Mouse (Mus musculus): ENCODE results near the gene Taok3. TPM values are rescaled to one million over a fixed set of nuclear protein-coding genes. Genes with fewer than 3 reads are reported as not detected.

Gene Taok3
- polyA plus RNA-seq, 1 experiment, result not detected

DNA sequence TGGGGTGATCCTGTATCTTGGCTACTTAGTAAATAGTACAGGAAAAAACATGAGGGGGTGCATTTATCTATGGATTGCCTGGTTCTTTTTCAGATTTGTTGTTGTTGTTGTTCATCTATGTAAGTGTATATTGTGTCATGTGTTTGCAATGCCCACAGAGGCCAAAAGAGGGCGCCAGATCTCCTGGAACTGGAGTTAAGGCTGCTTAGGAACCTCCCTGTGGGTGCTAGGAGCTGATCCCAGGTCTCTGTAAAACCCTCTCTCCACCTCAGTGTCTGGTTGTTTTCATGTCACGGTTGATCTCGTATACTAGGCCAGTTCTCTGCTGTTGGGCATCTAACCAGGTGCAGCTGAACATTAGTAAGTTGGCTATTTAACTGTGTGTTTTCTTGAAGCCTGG, 78.5 kb downstream of the Taok3 start:
- Histone ChIP-seq H3K27ac (ENCODE audit: insufficient read depth, low read depth, low read length) (no peak overlapping the region), H3K4me1 (ENCODE audit: control insufficient read depth, insufficient read depth, low read length) (no peaks in the 10 kb centered on the region), H3K4me3 (ENCODE audit: insufficient read depth, low read depth, low read length) (no peak overlapping the region)
- no peak for TF ChIP-seq POLR2A (IDR thresholded peaks at IDR 0.05; ENCODE audit: insufficient read depth, low read depth, low read length)
- no peak for TF ChIP-seq CTCF (IDR thresholded peaks at IDR 0.05; ENCODE audit: insufficient read depth, low read depth, low read length)
- WGBS, result 85% methylated on average over 3 of the region's 3 CpGs

GRCm38 (mm10) chr5:117207286-117207685, 87.4 kb downstream of the Taok3 start:
- TF ChIP-seq POLR2A (IDR thresholded peaks at IDR 0.05; ENCODE audit: insufficient read depth, low read depth, low read length), result no peak
- TF ChIP-seq CTCF (IDR thresholded peaks at IDR 0.05; ENCODE audit: insufficient read depth, low read depth, low read length), result no peak
- 68% methylated on average over 16 of the region's 16 CpGs for WGBS
- H3K27ac ChIP-seq (ENCODE audit: insufficient read depth, low read depth, low read length), result no peak overlapping the region
- no peak overlapping the region for H3K4me3 ChIP-seq (ENCODE audit: insufficient read depth, low read depth, low read length)
- peaks cover 3% of the 10 kb centered on the region; the same call in 1 of the 2 replicates for H3K4me1 ChIP-seq (ENCODE audit: control insufficient read depth, insufficient read depth, low read length)

DNA sequence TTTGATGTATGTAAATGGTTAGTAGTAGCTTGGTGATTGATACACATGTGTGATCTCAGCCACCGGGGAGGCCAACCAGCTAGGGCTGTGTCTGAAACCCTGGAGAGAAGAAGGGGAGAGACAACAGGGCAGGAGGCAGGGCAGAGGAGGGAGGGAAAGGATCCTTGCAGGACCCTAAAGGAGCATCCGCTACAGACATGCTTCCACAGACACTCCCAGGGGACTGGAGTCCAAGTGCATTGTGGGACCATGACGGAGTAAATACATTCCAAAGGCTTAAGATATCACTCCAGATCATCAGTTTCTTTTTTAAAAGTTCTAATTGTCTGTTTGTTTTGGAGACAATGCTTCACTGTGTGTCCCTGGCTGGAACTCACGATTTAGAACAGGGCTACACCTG, 94.1 kb downstream of the Taok3 start:
- TF ChIP-seq POLR2A (IDR thresholded peaks at IDR 0.05; ENCODE audit: insufficient read depth, low read depth, low read length), result no peak
- no peak for TF ChIP-seq CTCF (IDR thresholded peaks at IDR 0.05; ENCODE audit: insufficient read depth, low read depth, low read length)
- Histone ChIP-seq H3K27ac (ENCODE audit: insufficient read depth, low read depth, low read length) (no peak overlapping the region), H3K4me1 (ENCODE audit: control insufficient read depth, insufficient read depth, low read length) (no peaks in the 10 kb centered on the region), H3K4me3 (ENCODE audit: insufficient read depth, low read depth, low read length) (no peak overlapping the region)
- WGBS, result 78% methylated on average over 4 of the region's 4 CpGs

- TF ChIP-seq POLR2A (IDR thresholded peaks at IDR 0.05; ENCODE audit: insufficient read depth, low read depth, low read length) (no peak), CTCF (IDR thresholded peaks at IDR 0.05; ENCODE audit: insufficient read depth, low read depth, low read length) (no peak)
- no peak overlapping the region for H3K27ac ChIP-seq (ENCODE audit: insufficient read depth, low read depth, low read length)
- no peaks in the 10 kb centered on the region for H3K4me1 ChIP-seq (ENCODE audit: control insufficient read depth, insufficient read depth, low read length)
- no peak overlapping the region for H3K4me3 ChIP-seq (ENCODE audit: insufficient read depth, low read depth, low read length)
- 74% methylated on average over 12 of the region's 12 CpGs for WGBS
These were observed 111.1 kb downstream of the Taok3 start for GRCm38 (mm10) chr5:117231059-117231458.

DNA sequence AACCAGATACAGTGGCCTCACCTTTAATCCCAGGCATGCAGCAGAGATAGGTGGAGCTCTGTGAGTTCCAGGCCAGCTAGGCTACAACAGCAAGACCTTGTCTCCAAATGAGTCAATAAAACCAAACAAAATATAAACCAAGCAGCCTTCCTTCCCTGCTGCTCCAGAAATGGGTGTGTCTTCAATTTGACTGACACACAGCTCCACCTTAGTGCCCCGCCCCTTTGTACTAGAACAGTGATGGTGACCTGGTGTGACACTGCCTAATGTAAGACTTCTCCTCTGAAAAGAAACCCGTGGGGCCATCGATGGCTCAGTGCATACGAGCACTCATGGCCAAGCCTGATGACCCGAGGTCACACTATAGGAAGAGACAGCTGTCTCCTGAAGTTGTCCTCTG, 116.6 kb downstream of the Taok3 start:
- TF ChIP-seq POLR2A (IDR thresholded peaks at IDR 0.05; ENCODE audit: insufficient read depth, low read depth, low read length), result no peak
- TF ChIP-seq CTCF (IDR thresholded peaks at IDR 0.05; ENCODE audit: insufficient read depth, low read depth, low read length), result no peak
- H3K27ac ChIP-seq (ENCODE audit: insufficient read depth, low read depth, low read length), result no peak overlapping the region
- H3K4me3 ChIP-seq (ENCODE audit: insufficient read depth, low read depth, low read length), result no peak overlapping the region
- H3K4me1 ChIP-seq (ENCODE audit: control insufficient read depth, insufficient read depth, low read length), result peaks cover 3% of the 10 kb centered on the region
- 84% methylated on average over 5 of the region's 5 CpGs for WGBS

GRCm38 (mm10) chr5:117239106-117239505, 119.2 kb downstream of the Taok3 start:
- 31% methylated on average over 4 of the region's 4 CpGs for WGBS
- Histone ChIP-seq H3K4me3 (ENCODE audit: insufficient read depth, low read depth, low read length) (no peak overlapping the region), H3K4me1 (ENCODE audit: control insufficient read depth, insufficient read depth, low read length) (peaks cover 10% of the 10 kb centered on the region), H3K27ac (ENCODE audit: insufficient read depth, low read depth, low read length) (peak overlapping the region; percentile 69)
- no peak for TF ChIP-seq POLR2A (IDR thresholded peaks at IDR 0.05; ENCODE audit: insufficient read depth, low read depth, low read length)
- TF ChIP-seq CTCF (IDR thresholded peaks at IDR 0.05; ENCODE audit: insufficient read depth, low read depth, low read length), result no peak

DNA sequence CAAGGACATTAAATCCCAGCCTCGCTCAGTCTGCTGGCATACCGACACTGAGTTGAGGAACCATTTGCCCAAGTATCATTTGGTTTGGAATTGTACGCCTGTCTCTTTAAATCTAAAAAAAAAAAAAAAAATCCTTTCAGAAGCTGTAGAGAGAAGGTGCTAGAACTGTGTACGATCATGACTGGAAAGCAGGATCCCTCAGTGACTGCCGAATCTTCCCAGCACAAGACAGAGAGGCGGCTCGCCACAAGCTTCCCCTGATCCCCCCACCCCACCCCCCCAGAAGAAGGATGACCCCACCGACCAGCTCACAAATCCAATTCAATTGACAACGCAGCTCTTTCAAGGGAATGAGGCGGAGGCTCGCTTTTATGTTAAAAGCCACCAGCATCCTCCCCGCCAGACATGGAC, 120.4 kb downstream of the Taok3 start:
- TF ChIP-seq POLR2A (IDR thresholded peaks at IDR 0.05; ENCODE audit: insufficient read depth, low read depth, low read length) (no peak), CTCF (IDR thresholded peaks at IDR 0.05; ENCODE audit: insufficient read depth, low read depth, low read length) (no peak)
- H3K4me1 ChIP-seq (ENCODE audit: control insufficient read depth, insufficient read depth, low read length), result peaks cover 13% of the 10 kb centered on the region
- H3K4me3 ChIP-seq (ENCODE audit: insufficient read depth, low read depth, low read length), result peak overlapping the region; percentile 70
- peak overlapping the region; percentile 95 for H3K27ac ChIP-seq (ENCODE audit: insufficient read depth, low read depth, low read length)
- WGBS, result 2% methylated on average over 12 of the region's 12 CpGs

DNA sequence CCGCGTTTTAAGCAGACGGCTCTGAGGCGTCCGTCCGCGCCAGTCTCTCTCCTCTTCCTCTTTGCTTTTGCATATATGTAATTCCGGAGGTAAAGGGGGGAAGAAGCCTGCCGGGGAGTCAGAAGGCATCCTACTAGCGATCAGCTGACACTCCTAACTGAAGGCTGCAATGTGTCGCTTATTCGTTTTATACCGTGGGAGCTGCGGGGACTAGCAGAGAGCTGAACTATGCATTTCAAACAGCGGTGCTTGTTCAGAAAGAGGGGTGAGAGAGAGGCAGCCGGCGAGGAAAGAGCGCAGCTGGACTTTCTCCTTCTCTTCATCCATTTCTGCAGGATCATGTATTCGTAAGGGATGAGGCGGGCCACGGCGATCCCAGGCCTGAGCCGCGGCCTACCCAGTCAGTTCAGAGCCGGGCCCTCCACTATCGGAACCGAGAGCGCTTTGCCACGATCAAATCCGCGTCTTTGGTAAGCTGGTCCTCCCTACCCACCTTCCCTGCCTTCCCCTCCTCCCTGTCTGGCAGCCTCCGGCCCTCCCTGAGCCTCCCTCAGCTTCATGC, 120.9 kb downstream of the Taok3 start:
- H3K4me1 ChIP-seq (ENCODE audit: control insufficient read depth, insufficient read depth, low read length), result peaks cover 17% of the 10 kb centered on the region
- H3K27ac ChIP-seq (ENCODE audit: insufficient read depth, low read depth, low read length), result peak overlapping the region; percentile 95
- TF ChIP-seq POLR2A (IDR thresholded peaks at IDR 0.05; ENCODE audit: insufficient read depth, low read depth, low read length) (no peak), CTCF (IDR thresholded peaks at IDR 0.05; ENCODE audit: insufficient read depth, low read depth, low read length) (no peak)
- peak overlapping the region; percentile 70 for H3K4me3 ChIP-seq (ENCODE audit: insufficient read depth, low read depth, low read length)
- WGBS, result 2% methylated on average over 32 of the region's 32 CpGs

DNA sequence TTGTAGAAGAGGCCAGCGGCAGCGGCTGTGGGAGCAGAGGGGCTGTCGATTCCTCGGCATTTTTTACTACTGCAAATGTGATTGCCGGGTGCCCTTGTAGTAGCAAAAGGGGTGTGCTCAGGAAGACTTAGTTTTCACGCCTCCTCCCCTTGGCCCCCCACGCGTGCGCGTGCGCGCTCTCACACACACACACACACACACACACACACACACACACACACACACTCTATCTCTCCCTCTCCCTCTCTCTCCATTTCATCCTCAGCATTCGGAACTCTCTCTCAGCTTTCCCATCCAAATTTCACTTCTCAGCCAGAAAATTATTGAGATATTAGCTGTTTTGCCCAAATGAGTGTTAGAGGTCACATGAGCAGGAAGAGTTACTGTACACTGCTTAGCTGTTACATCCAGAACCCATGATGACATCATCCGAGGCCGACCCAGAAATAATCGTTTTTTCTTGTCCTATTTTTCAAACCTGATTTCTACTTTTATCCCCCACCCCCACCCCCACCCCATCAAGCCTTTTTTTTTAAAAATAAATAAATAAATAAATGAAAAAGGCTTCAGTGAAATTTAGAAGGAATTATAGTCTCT, 122.1 kb downstream of the Taok3 start:
- WGBS, result 20% methylated on average over 16 of the region's 16 CpGs
- peak overlapping the region; percentile 52 for H3K4me3 ChIP-seq (ENCODE audit: insufficient read depth, low read depth, low read length)
- no peak for TF ChIP-seq POLR2A (IDR thresholded peaks at IDR 0.05; ENCODE audit: insufficient read depth, low read depth, low read length)
- no peak for TF ChIP-seq CTCF (IDR thresholded peaks at IDR 0.05; ENCODE audit: insufficient read depth, low read depth, low read length)
- peak overlapping the region; percentile 70; the same call in 1 of the 2 replicates for H3K27ac ChIP-seq (ENCODE audit: insufficient read depth, low read depth, low read length)
- H3K4me1 ChIP-seq (ENCODE audit: control insufficient read depth, insufficient read depth, low read length), result peaks cover 25% of the 10 kb centered on the region

Data from olfactory bulb, adult 2 months (tissue).